Mouse (Mus musculus): ENCODE results near the gene Alyref. TPM values are rescaled to one million over a fixed set of nuclear protein-coding genes. Genes with fewer than 3 reads are reported as not detected.

Gene Alyref
- polyA plus RNA-seq (2015; fragmentation: Nextera tagmentation; extraction: Ambion mirVana): 52.4 and 87.2 TPM in 2 replicates

- peak; percentile 97 for ATAC-seq (ENCODE audit: low read depth)
- peak within 1 kb of the TSS; percentile 95 for H3K27ac ChIP-seq (ENCODE audit: low read length)
- peak within 1 kb of the TSS; percentile 92 for H3K4me3 ChIP-seq (ENCODE audit: low read depth, low read length)
- H3K4me1 ChIP-seq (ENCODE audit: control insufficient read depth, low read depth, low read length): peaks cover 38% of the 10 kb centered on the region
- peak within 1 kb of the TSS; percentile 97 for H3K9ac ChIP-seq (ENCODE audit: low read depth, low read length)
- H3K9me3 ChIP-seq (replicated peaks; ENCODE audit: control insufficient read depth, low read length): no peaks in the 10 kb centered on the region
- WGBS (ENCODE audit: insufficient replicate concordance): under 1% methylated on average over 87 of the region's 88 CpGs
- no peaks in the 10 kb centered on the region for H3K27me3 ChIP-seq (ENCODE audit: control insufficient read depth, insufficient read depth, low read depth, low read length)
- H3K4me2 ChIP-seq (ENCODE audit: low read depth, low read length): peak within 1 kb of the TSS; percentile 96
- H3K36me3 ChIP-seq (ENCODE audit: control insufficient read depth, insufficient read depth): peaks cover 31% of the 10 kb centered on the region
These were observed at the start of gene Alyref, which contains the start of gene Anapc11 for GRCm38 (mm10) chr11:120598283-120598989. Gene Alyref, minus strand, starts transcription at chr11:120598365. Gene Anapc11, plus strand, starts transcription at chr11:120598421.

DNA sequence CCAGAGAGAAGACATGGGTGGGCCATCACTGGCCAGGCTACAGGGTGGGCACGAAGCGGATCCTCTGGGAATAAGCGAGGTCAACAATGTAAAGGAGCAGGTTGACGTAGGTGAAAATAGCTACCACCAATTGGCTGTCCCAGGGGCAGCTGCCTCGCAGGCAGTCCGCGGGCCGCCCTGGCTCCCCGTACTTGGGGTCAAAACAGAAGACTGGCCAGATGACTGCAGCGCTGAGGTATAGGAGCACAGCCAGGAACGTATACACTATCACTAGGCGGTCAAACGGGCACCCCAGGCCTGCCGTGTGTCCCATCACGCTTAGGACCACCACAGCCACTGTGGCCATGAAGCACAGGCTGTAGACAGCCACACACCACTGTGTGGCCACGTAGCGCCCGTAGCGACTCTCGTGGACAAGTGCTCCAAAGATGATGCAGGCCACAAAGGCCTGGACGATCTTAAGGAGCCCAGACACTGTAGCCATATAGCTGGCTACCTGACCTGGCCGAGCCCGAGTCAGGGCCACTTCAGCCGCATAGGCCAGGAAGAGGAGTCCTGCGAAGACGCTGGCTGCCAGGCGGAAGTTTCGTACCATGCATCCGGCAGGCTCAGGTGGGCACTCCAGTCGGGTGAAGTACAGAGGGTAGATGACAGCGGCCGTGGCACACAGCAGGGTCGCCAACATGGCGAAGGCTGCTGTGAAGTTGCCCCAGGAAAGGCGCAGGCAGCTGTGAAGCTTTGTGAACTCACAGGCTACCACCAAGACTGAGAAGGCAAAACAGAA, 49.1 kb upstream of the Alyref start:
- Histone ChIP-seq H3K27me3 (ENCODE audit: control insufficient read depth, insufficient read depth, low read depth, low read length) (peaks cover 10% of the 10 kb centered on the region), H3K4me2 (ENCODE audit: low read depth, low read length) (peak overlapping the region; percentile 45; the same call in 1 of the 2 replicates), H3K9me3 (replicated peaks; ENCODE audit: control insufficient read depth, low read length) (no peaks in the 10 kb centered on the region), H3K4me1 (ENCODE audit: control insufficient read depth, low read depth, low read length) (peaks cover 18% of the 10 kb centered on the region), H3K4me3 (ENCODE audit: low read depth, low read length) (no peak overlapping the region), H3K9ac (ENCODE audit: low read depth, low read length) (no peak overlapping the region), H3K36me3 (ENCODE audit: control insufficient read depth, insufficient read depth) (no peaks in the 10 kb centered on the region), H3K27ac (ENCODE audit: low read length) (no peak overlapping the region)
- WGBS (ENCODE audit: insufficient replicate concordance): 74% methylated on average over 35 of the region's 35 CpGs
- ATAC-seq (ENCODE audit: low read depth): no peak

DNA sequence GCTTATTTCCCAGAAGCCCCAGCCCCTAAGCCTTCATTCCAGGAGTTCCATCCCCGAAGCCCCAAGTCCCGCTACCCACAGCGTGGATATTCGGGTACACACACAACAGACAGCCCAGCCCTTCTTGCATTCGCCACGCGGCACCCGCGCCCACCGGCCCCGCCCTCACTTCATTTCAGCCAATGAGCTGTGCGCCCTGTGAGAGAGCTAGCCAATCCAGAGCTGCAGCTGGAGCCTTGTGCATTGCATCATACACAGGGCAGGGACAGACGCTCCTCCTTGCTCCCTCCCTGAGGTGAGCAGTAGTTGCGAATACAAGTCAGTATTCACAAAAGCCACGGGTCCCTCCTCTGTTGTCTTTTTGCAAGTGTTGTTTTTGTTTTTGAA, 45.4 kb upstream of the Alyref start, which contains the start of gene Pycr1:
Gene Pycr1 (minus strand): TSS at position 169 of the 387 bp plus-strand sequence.
- peaks cover 7% of the 10 kb centered on the region for H3K27me3 ChIP-seq (ENCODE audit: control insufficient read depth, insufficient read depth, low read depth, low read length)
- no peak within 1 kb of the TSS for H3K27ac ChIP-seq (ENCODE audit: low read length)
- no peaks in the 10 kb centered on the region for H3K9me3 ChIP-seq (replicated peaks; ENCODE audit: control insufficient read depth, low read length)
- H3K4me2 ChIP-seq (ENCODE audit: low read depth, low read length): peak within 1 kb of the TSS; percentile 93
- under 1% methylated on average over 15 of the region's 15 CpGs for WGBS (ENCODE audit: insufficient replicate concordance)
- ATAC-seq (ENCODE audit: low read depth): peak; percentile 100
- peak within 1 kb of the TSS; percentile 67 for H3K9ac ChIP-seq (ENCODE audit: low read depth, low read length)
- H3K36me3 ChIP-seq (ENCODE audit: control insufficient read depth, insufficient read depth): no peaks in the 10 kb centered on the region
- H3K4me1 ChIP-seq (ENCODE audit: control insufficient read depth, low read depth, low read length): peaks cover 18% of the 10 kb centered on the region
- H3K4me3 ChIP-seq (ENCODE audit: low read depth, low read length): peak within 1 kb of the TSS; percentile 61

GRCm38 (mm10) chr11:120642939-120643600, 44.9 kb upstream of the Alyref start:
- Histone ChIP-seq H3K9ac (ENCODE audit: low read depth, low read length) (peak overlapping the region; percentile 67), H3K9me3 (replicated peaks; ENCODE audit: control insufficient read depth, low read length) (no peaks in the 10 kb centered on the region), H3K27me3 (ENCODE audit: control insufficient read depth, insufficient read depth, low read depth, low read length) (peaks cover 5% of the 10 kb centered on the region), H3K4me3 (ENCODE audit: low read depth, low read length) (peak overlapping the region; percentile 61), H3K36me3 (ENCODE audit: control insufficient read depth, insufficient read depth) (no peaks in the 10 kb centered on the region), H3K4me1 (ENCODE audit: control insufficient read depth, low read depth, low read length) (peaks cover 16% of the 10 kb centered on the region), H3K4me2 (ENCODE audit: low read depth, low read length) (peak overlapping the region; percentile 93), H3K27ac (ENCODE audit: low read length) (no peak overlapping the region)
- ATAC-seq (ENCODE audit: low read depth): peak; percentile 22
- WGBS (ENCODE audit: insufficient replicate concordance): 1% methylated on average over 18 of the region's 18 CpGs

DNA sequence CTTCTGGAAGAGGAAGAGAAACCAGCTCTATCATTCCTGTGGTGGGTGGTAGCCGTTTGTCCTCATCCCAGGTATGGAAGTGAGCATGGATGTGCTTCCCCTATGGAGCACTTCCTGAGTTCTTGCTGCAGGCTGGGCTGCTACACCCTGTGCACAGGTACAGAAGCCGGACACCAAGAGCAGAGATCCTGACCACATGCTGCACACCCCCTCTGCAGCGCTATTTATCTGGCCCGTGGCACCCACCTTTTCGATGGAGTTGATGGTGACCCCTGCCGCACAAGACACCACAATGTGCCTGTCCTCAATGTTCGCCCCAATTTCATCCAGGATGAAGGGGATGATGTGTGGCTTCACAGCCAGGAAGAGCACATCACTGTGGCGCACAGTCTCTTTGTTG, 43.7 kb upstream of the Alyref start:
- Histone ChIP-seq H3K36me3 (ENCODE audit: control insufficient read depth, insufficient read depth) (no peaks in the 10 kb centered on the region), H3K4me3 (ENCODE audit: low read depth, low read length) (no peak overlapping the region), H3K4me1 (ENCODE audit: control insufficient read depth, low read depth, low read length) (peaks cover 13% of the 10 kb centered on the region), H3K4me2 (ENCODE audit: low read depth, low read length) (no peak overlapping the region), H3K27me3 (ENCODE audit: control insufficient read depth, insufficient read depth, low read depth, low read length) (peaks cover 5% of the 10 kb centered on the region), H3K27ac (ENCODE audit: low read length) (no peak overlapping the region), H3K9ac (ENCODE audit: low read depth, low read length) (no peak overlapping the region), H3K9me3 (replicated peaks; ENCODE audit: control insufficient read depth, low read length) (no peaks in the 10 kb centered on the region)
- ATAC-seq (ENCODE audit: low read depth): no peak
- WGBS (ENCODE audit: insufficient replicate concordance): 62% methylated on average over 8 of the region's 8 CpGs

GRCm38 (mm10) chr11:120641255-120641654, 43.1 kb upstream of the Alyref start:
- peaks cover 5% of the 10 kb centered on the region for H3K27me3 ChIP-seq (ENCODE audit: control insufficient read depth, insufficient read depth, low read depth, low read length)
- no peak overlapping the region for H3K9ac ChIP-seq (ENCODE audit: low read depth, low read length)
- no peak overlapping the region for H3K27ac ChIP-seq (ENCODE audit: low read length)
- no peaks in the 10 kb centered on the region for H3K9me3 ChIP-seq (replicated peaks; ENCODE audit: control insufficient read depth, low read length)
- ATAC-seq (ENCODE audit: low read depth): no peak
- H3K4me2 ChIP-seq (ENCODE audit: low read depth, low read length): no peak overlapping the region
- 58% methylated on average over 9 of the region's 9 CpGs for WGBS (ENCODE audit: insufficient replicate concordance)
- peaks cover 13% of the 10 kb centered on the region for H3K4me1 ChIP-seq (ENCODE audit: control insufficient read depth, low read depth, low read length)
- H3K36me3 ChIP-seq (ENCODE audit: control insufficient read depth, insufficient read depth): no peaks in the 10 kb centered on the region
- no peak overlapping the region for H3K4me3 ChIP-seq (ENCODE audit: low read depth, low read length)

DNA sequence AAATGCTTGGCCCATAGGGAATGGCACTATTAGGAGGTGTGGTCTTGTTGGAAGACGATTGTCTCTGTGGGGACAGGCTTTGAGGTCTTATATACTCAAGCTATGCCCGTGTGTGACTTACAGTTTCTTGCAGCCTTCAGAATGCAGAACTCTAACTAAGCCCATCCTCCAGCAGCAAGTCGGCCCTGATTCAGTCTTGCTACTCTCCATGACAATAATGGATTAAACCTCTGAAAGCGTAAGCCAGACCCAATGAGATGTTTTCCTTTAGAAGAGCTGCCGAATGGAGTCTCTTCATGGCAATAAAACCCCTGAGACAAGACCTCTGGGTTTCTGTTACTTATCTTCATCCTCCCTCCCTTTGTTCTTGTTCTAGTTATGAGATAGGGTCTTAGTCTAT, 36.6 kb upstream of the Alyref start:
- H3K27ac ChIP-seq (ENCODE audit: low read length): no peak overlapping the region
- H3K4me1 ChIP-seq (ENCODE audit: control insufficient read depth, low read depth, low read length): peaks cover 34% of the 10 kb centered on the region
- H3K36me3 ChIP-seq (ENCODE audit: control insufficient read depth, insufficient read depth): no peaks in the 10 kb centered on the region
- H3K9me3 ChIP-seq (replicated peaks; ENCODE audit: control insufficient read depth, low read length): no peaks in the 10 kb centered on the region
- 77% methylated on average over 5 of the region's 5 CpGs for WGBS (ENCODE audit: insufficient replicate concordance)
- no peak overlapping the region for H3K4me2 ChIP-seq (ENCODE audit: low read depth, low read length)
- no peak overlapping the region for H3K4me3 ChIP-seq (ENCODE audit: low read depth, low read length)
- H3K9ac ChIP-seq (ENCODE audit: low read depth, low read length): no peak overlapping the region
- no peaks in the 10 kb centered on the region; the same call in 1 of the 2 replicates for H3K27me3 ChIP-seq (ENCODE audit: control insufficient read depth, insufficient read depth, low read depth, low read length)
- ATAC-seq (ENCODE audit: low read depth): no peak

- Histone ChIP-seq H3K9me3 (replicated peaks; ENCODE audit: control insufficient read depth, low read length) (no peaks in the 10 kb centered on the region), H3K4me1 (ENCODE audit: control insufficient read depth, low read depth, low read length) (peaks cover 44% of the 10 kb centered on the region), H3K27ac (ENCODE audit: low read length) (peak within 1 kb of the TSS; percentile 100), H3K4me2 (ENCODE audit: low read depth, low read length) (peak within 1 kb of the TSS; percentile 94), H3K9ac (ENCODE audit: low read depth, low read length) (peak within 1 kb of the TSS; percentile 97), H3K4me3 (ENCODE audit: low read depth, low read length) (peak within 1 kb of the TSS; percentile 84), H3K27me3 (ENCODE audit: control insufficient read depth, insufficient read depth, low read depth, low read length) (no peaks in the 10 kb centered on the region), H3K36me3 (ENCODE audit: control insufficient read depth, insufficient read depth) (peaks cover 2% of the 10 kb centered on the region)
- 10% methylated on average over 58 of the region's 58 CpGs for whole genome bisulfite sequencing (ENCODE audit: insufficient replicate concordance)
- peak; percentile 70 for ATAC-seq (ENCODE audit: low read depth)
These were observed 35.6 kb upstream of the Alyref start, which contains the start of gene Mafg for GRCm38 (mm10) chr11:120633520-120634343. Gene Mafg, minus strand, starts transcription at chr11:120633600.

All from liver, embryonic 16.5 days (tissue).